Mouse (Mus musculus): ENCODE measurements around the gene Efnb2. TPM values are rescaled to one million over a fixed set of nuclear protein-coding genes. Genes with fewer than 3 reads are reported as not detected.
A peak's percentile ranks its signal among the peaks of the same experiment; 100 is the strongest.

Efnb2 gene
- 25.4 and 27.1 TPM in 2 replicates for polyA plus RNA-seq (2016; fragmentation: Nextera tagmentation; extraction: Ambion mirVana)

- H3K4me1 ChIP-seq (replicated peaks), result peaks cover 29% of the 10 kb centered on the region
- peak within 1 kb of the TSS; percentile 88 for H3K4me2 ChIP-seq
- peak within 1 kb of the TSS; percentile 96 for H3K9ac ChIP-seq
- peak within 1 kb of the TSS; percentile 91 for H3K4me3 ChIP-seq
- ATAC-seq (ENCODE audit: insufficient number of reproducible peaks, low FRiP score), result peak; percentile 91
- peaks cover 11% of the 10 kb centered on the region; the same call in 1 of the 2 replicates for H3K36me3 ChIP-seq
- no peaks in the 10 kb centered on the region for H3K9me3 ChIP-seq (replicated peaks)
- no peaks in the 10 kb centered on the region for H3K27me3 ChIP-seq (replicated peaks)
- under 1% methylated on average over 70 of the region's 70 CpGs for WGBS
- peak within 1 kb of the TSS; percentile 80 for H3K27ac ChIP-seq (ENCODE audit: poor library complexity, severe bottlenecking)
Measured at GRCm38 (mm10) chr8:8661103-8661758, at the start of gene Efnb2. TSS of gene Efnb2 (minus strand) at chr8:8661242.

GRCm38 (mm10) chr8:8704813-8705212 lies 43.8 kb upstream of the Efnb2 start:
- no peaks in the 10 kb centered on the region for H3K27me3 ChIP-seq (replicated peaks)
- H3K9me3 ChIP-seq (replicated peaks), result no peaks in the 10 kb centered on the region
- H3K27ac ChIP-seq (ENCODE audit: poor library complexity, severe bottlenecking), result no peak overlapping the region
- H3K9ac ChIP-seq, result no peak overlapping the region
- 51% methylated on average over 9 of the region's 9 CpGs for WGBS
- no peak for ATAC-seq (ENCODE audit: insufficient number of reproducible peaks, low FRiP score)
- H3K4me1 ChIP-seq (replicated peaks), result peaks cover 6% of the 10 kb centered on the region; the same call in 1 of the 2 replicates
- H3K36me3 ChIP-seq, result no peaks in the 10 kb centered on the region
- H3K4me2 ChIP-seq, result no peak overlapping the region
- H3K4me3 ChIP-seq, result no peak overlapping the region

- H3K4me3 ChIP-seq, result no peak overlapping the region
- H3K4me2 ChIP-seq, result no peak overlapping the region
- 73% methylated on average over 2 of the region's 2 CpGs for whole genome bisulfite sequencing
- no peak overlapping the region for H3K27ac ChIP-seq (ENCODE audit: poor library complexity, severe bottlenecking)
- peaks cover 6% of the 10 kb centered on the region; the same call in 1 of the 2 replicates for H3K4me1 ChIP-seq (replicated peaks)
- H3K36me3 ChIP-seq, result no peaks in the 10 kb centered on the region
- no peak for ATAC-seq (ENCODE audit: insufficient number of reproducible peaks, low FRiP score)
- H3K27me3 ChIP-seq (replicated peaks), result no peaks in the 10 kb centered on the region
- H3K9me3 ChIP-seq (replicated peaks), result no peaks in the 10 kb centered on the region
- no peak overlapping the region for H3K9ac ChIP-seq
Measured at GRCm38 (mm10) chr8:8703668-8704067, 42.6 kb upstream of the Efnb2 start.

- WGBS, result 87% methylated on average over 10 of the region's 10 CpGs
- H3K9me3 ChIP-seq (replicated peaks), result no peaks in the 10 kb centered on the region
- H3K9ac ChIP-seq, result no peak overlapping the region
- H3K27ac ChIP-seq (ENCODE audit: poor library complexity, severe bottlenecking), result no peak overlapping the region
- H3K27me3 ChIP-seq (replicated peaks), result no peaks in the 10 kb centered on the region
- H3K36me3 ChIP-seq, result no peaks in the 10 kb centered on the region
- no peak for ATAC-seq (ENCODE audit: insufficient number of reproducible peaks, low FRiP score)
- H3K4me3 ChIP-seq, result no peak overlapping the region
- H3K4me1 ChIP-seq (replicated peaks), result peaks cover 6% of the 10 kb centered on the region; the same call in 1 of the 2 replicates
- H3K4me2 ChIP-seq, result no peak overlapping the region
Measured at GRCm38 (mm10) chr8:8700821-8701220, 39.8 kb upstream of the Efnb2 start.

GRCm38 (mm10) chr8:8700229-8700628 lies 39.2 kb upstream of the Efnb2 start:
- peaks cover 5% of the 10 kb centered on the region; the same call in 1 of the 2 replicates for H3K4me1 ChIP-seq (replicated peaks)
- no peak for ATAC-seq (ENCODE audit: insufficient number of reproducible peaks, low FRiP score)
- H3K4me3 ChIP-seq, result no peak overlapping the region
- H3K27ac ChIP-seq (ENCODE audit: poor library complexity, severe bottlenecking), result no peak overlapping the region
- H3K4me2 ChIP-seq, result no peak overlapping the region
- 61% methylated on average over 4 of the region's 4 CpGs for WGBS
- no peaks in the 10 kb centered on the region for H3K9me3 ChIP-seq (replicated peaks)
- H3K9ac ChIP-seq, result no peak overlapping the region
- H3K36me3 ChIP-seq, result no peaks in the 10 kb centered on the region
- H3K27me3 ChIP-seq (replicated peaks), result no peaks in the 10 kb centered on the region

- Histone ChIP-seq H3K27me3 (replicated peaks) (no peaks in the 10 kb centered on the region), H3K4me3 (peak within 1 kb of the TSS; percentile 95), H3K4me2 (peak within 1 kb of the TSS; percentile 81), H3K4me1 (replicated peaks) (peaks cover 35% of the 10 kb centered on the region), H3K9ac (peak within 1 kb of the TSS; percentile 99), H3K36me3 (no peaks in the 10 kb centered on the region), H3K27ac (ENCODE audit: poor library complexity, severe bottlenecking) (peak within 1 kb of the TSS; percentile 96), H3K9me3 (replicated peaks) (no peaks in the 10 kb centered on the region)
- WGBS, result under 1% methylated on average over 81 of the region's 81 CpGs
- ATAC-seq (ENCODE audit: insufficient number of reproducible peaks, low FRiP score), result peak; percentile 96
Measured at GRCm38 (mm10) chr8:8690146-8691092, 29.4 kb upstream of the Efnb2 start, which contains the start of gene Arglu1. TSS of gene Arglu1 (minus strand) at chr8:8690521.

GRCm38 (mm10) chr8:8689454-8690145 lies 28.6 kb upstream of the Efnb2 start:
- Histone ChIP-seq H3K4me1 (replicated peaks) (peaks cover 37% of the 10 kb centered on the region), H3K27me3 (replicated peaks) (no peaks in the 10 kb centered on the region), H3K27ac (ENCODE audit: poor library complexity, severe bottlenecking) (peak overlapping the region; percentile 96), H3K9ac (peak overlapping the region; percentile 99), H3K36me3 (no peaks in the 10 kb centered on the region), H3K4me3 (peak overlapping the region; percentile 95), H3K4me2 (peak overlapping the region; percentile 81), H3K9me3 (replicated peaks) (no peaks in the 10 kb centered on the region)
- ATAC-seq (ENCODE audit: insufficient number of reproducible peaks, low FRiP score), result peak; percentile 78
- under 1% methylated on average over 68 of the region's 68 CpGs for WGBS

- Histone ChIP-seq H3K9me3 (replicated peaks) (no peaks in the 10 kb centered on the region), H3K27me3 (replicated peaks) (no peaks in the 10 kb centered on the region), H3K4me3 (peak overlapping the region; percentile 95), H3K27ac (ENCODE audit: poor library complexity, severe bottlenecking) (no peak overlapping the region), H3K4me2 (peak overlapping the region; percentile 81), H3K9ac (peak overlapping the region; percentile 99), H3K4me1 (replicated peaks) (peaks cover 39% of the 10 kb centered on the region), H3K36me3 (no peaks in the 10 kb centered on the region)
- 0 out of 2 replicates have a peak, but pooled peaks have one; percentile 2 for ATAC-seq (ENCODE audit: insufficient number of reproducible peaks, low FRiP score)
- WGBS, result 12% methylated on average over 9 of the region's 9 CpGs
Measured at GRCm38 (mm10) chr8:8688823-8689453, 27.9 kb upstream of the Efnb2 start.

GRCm38 (mm10) chr8:8685517-8685916 lies 24.5 kb upstream of the Efnb2 start:
- no peak for ATAC-seq (ENCODE audit: insufficient number of reproducible peaks, low FRiP score)

GRCm38 (mm10) chr8:8682697-8683096 lies 21.7 kb upstream of the Efnb2 start:
- H3K27me3 ChIP-seq (replicated peaks), result no peaks in the 10 kb centered on the region
- no peak overlapping the region for H3K4me2 ChIP-seq
- 84% methylated on average over 3 of the region's 3 CpGs for WGBS
- no peak overlapping the region for H3K27ac ChIP-seq (ENCODE audit: poor library complexity, severe bottlenecking)
- no peak overlapping the region for H3K9ac ChIP-seq
- ATAC-seq (ENCODE audit: insufficient number of reproducible peaks, low FRiP score), result no peak
- no peaks in the 10 kb centered on the region for H3K9me3 ChIP-seq (replicated peaks)
- H3K4me1 ChIP-seq (replicated peaks), result peaks cover 31% of the 10 kb centered on the region
- H3K36me3 ChIP-seq, result peaks cover 36% of the 10 kb centered on the region
- no peak overlapping the region for H3K4me3 ChIP-seq

More at GRCm38 (mm10) chr8:8685517-8685916, 24.5 kb upstream of the Efnb2 start:
- Histone ChIP-seq H3K4me1 (replicated peaks) (peaks cover 46% of the 10 kb centered on the region), H3K9ac (0 out of 2 replicates have a peak overlapping the region, but pooled peaks have one; percentile 3), H3K9me3 (replicated peaks) (no peaks in the 10 kb centered on the region), H3K27me3 (replicated peaks) (no peaks in the 10 kb centered on the region), H3K27ac (ENCODE audit: poor library complexity, severe bottlenecking) (no peak overlapping the region), H3K4me2 (no peak overlapping the region), H3K4me3 (no peak overlapping the region), H3K36me3 (peaks cover 17% of the 10 kb centered on the region)
- 20% methylated on average over 2 of the region's 2 CpGs for WGBS

All from heart, embryonic 12.5 days (tissue).